Mouse (Mus musculus): Measurements from ENCODE around the gene Armh3. TPM values are rescaled to one million over a fixed set of nuclear protein-coding genes. Genes with fewer than 3 reads are reported as not detected.
"Not testable (repeated sequence)": the region's sequence is repeated elsewhere in the genome, so short reads cannot be mapped to it uniquely, and the experiment has no call there.

Gene Armh3
- polyA plus RNA-seq, 2 experiments, result 13.6 to 13.7 TPM

DNA sequence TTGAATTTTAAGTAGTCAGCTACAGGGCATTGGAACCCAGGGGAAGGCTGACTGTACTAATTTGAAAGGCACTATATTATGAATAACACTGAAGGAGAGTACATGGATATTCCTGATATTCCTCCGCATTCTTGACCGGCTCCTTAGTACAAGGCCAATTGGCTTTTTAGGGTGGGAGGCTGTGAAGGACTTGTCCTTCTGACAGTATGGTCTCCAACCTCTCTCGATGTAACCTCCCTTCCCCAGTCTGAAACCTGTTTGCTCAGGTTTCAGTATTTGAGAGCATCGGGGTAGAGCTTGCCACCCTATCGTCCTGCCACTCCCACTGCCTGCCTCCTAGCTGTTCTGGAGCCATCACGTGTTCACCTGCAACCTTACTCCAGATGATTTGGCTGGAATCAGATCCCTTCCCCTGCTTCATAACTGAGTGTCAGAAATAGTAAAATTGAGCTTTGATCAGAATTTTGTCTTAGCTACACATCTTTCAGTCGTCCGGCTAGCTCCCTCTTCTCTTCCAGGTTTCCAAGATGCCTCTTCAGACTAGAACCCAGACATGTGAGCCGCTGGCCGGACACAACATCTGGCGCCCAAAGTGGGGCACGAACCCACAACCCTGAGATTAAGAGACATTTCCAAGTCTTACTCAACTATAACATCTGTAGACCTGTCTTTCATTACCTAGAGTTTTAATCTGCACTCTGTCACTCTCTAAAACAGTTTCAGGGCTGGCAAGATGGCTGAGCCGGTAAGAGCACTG is 4.1 kb downstream of the Armh3 start:
- DNase-seq (ENCODE audit: low spot score), result no peak
- no peak for TF ChIP-seq POLR2A (IDR thresholded peaks at IDR 0.05; ENCODE audit: borderline replicate concordance, extremely low read depth, insufficient read depth, insufficient read length)
- H3K27me3 ChIP-seq (ENCODE audit: control insufficient read depth, insufficient read depth, low read length), result no peaks in the 10 kb centered on the region
- no peak overlapping the region for H3K4me2 ChIP-seq (replicated peaks; ENCODE audit: low read depth, low read length, severe bottlenecking)
- ATAC-seq (ENCODE audit: low FRiP score, low read depth), result no peak
- H3K9me3 ChIP-seq (ENCODE audit: control insufficient read depth, low read length), result peaks cover 8% of the 10 kb centered on the region
- H3K4me3 ChIP-seq (replicated peaks; ENCODE audit: low read length), result no peak overlapping the region
- H3K9ac ChIP-seq (ENCODE audit: low read depth, low read length, severe bottlenecking), result no peak overlapping the region
- H3K36me3 ChIP-seq (ENCODE audit: control insufficient read depth, insufficient read depth, low read length), result peaks cover 4% of the 10 kb centered on the region; the same call in 1 of the 2 replicates
- H3K27ac ChIP-seq (replicated peaks; ENCODE audit: low read depth, low read length), result no peak overlapping the region
- 0 out of 2 replicates have a peak, but pooled peaks cover 3% of the 10 kb centered on the region for H3K4me1 ChIP-seq (ENCODE audit: control insufficient read depth, insufficient read depth, low read length)
- 96% methylated on average over 13 of the region's 13 CpGs for WGBS

GRCm38 (mm10) chr19:45993441-45993840 is 4.8 kb downstream of the Armh3 start:
- 83% methylated on average over 6 of the region's 6 CpGs for WGBS
- H3K27me3 ChIP-seq (ENCODE audit: control insufficient read depth, insufficient read depth, low read length); H3K4me3 ChIP-seq (replicated peaks; ENCODE audit: low read length); DNase-seq (ENCODE audit: low spot score); H3K4me2 ChIP-seq (replicated peaks; ENCODE audit: low read depth, low read length, severe bottlenecking); H3K27ac ChIP-seq (replicated peaks; ENCODE audit: low read depth, low read length); H3K9me3 ChIP-seq (ENCODE audit: control insufficient read depth, low read length); H3K36me3 ChIP-seq (ENCODE audit: control insufficient read depth, insufficient read depth, low read length); ATAC-seq (ENCODE audit: low FRiP score, low read depth); H3K9ac ChIP-seq (ENCODE audit: low read depth, low read length, severe bottlenecking); H3K4me1 ChIP-seq (ENCODE audit: control insufficient read depth, insufficient read depth, low read length): not testable (repeated sequence)

- H3K27me3 ChIP-seq (ENCODE audit: control insufficient read depth, insufficient read depth, low read length), result no peaks in the 10 kb centered on the region
- H3K27ac ChIP-seq (replicated peaks; ENCODE audit: low read depth, low read length), result no peak overlapping the region
- no peak overlapping the region for H3K4me2 ChIP-seq (replicated peaks; ENCODE audit: low read depth, low read length, severe bottlenecking)
- WGBS, result 90% methylated on average over 3 of the region's 3 CpGs
- DNase-seq (ENCODE audit: low spot score) (no peak), ATAC-seq (ENCODE audit: low FRiP score, low read depth) (no peak)
- peaks cover 14% of the 10 kb centered on the region for H3K36me3 ChIP-seq (ENCODE audit: control insufficient read depth, insufficient read depth, low read length)
- no peak overlapping the region for H3K4me3 ChIP-seq (replicated peaks; ENCODE audit: low read length)
- H3K9ac ChIP-seq (ENCODE audit: low read depth, low read length, severe bottlenecking), result no peak overlapping the region
- TF ChIP-seq POLR2A (IDR thresholded peaks at IDR 0.05; ENCODE audit: borderline replicate concordance, extremely low read depth, insufficient read depth, insufficient read length), result no peak
- peaks cover 8% of the 10 kb centered on the region for H3K9me3 ChIP-seq (ENCODE audit: control insufficient read depth, low read length)
- H3K4me1 ChIP-seq (ENCODE audit: control insufficient read depth, insufficient read depth, low read length), result no peaks in the 10 kb centered on the region
These were observed 7.1 kb downstream of the Armh3 start for GRCm38 (mm10) chr19:45991171-45991570.

DNA sequence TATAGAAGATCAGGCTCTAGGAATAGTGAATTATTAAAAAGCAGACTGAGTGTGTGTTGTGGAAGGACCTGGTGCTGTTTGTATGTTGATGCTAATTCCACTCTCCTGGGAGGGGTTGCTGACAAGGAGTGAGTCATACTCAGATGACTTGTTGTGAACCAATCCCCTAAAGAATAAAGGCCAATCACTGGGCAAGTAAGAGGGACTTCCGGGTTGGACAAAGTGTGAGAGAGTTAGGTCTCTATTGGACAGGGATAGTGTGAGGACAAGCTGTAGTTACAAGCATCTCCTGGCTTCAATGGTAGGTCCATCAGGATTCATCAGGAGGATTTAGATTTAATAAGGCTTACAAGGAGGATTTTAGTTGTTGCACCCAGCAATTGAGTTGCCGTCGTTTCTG is 10.1 kb downstream of the Armh3 start:
- Histone ChIP-seq H3K27ac (replicated peaks; ENCODE audit: low read depth, low read length) (no peak overlapping the region), H3K36me3 (ENCODE audit: control insufficient read depth, insufficient read depth, low read length) (peaks cover 14% of the 10 kb centered on the region), H3K9ac (ENCODE audit: low read depth, low read length, severe bottlenecking) (no peak overlapping the region), H3K4me2 (replicated peaks; ENCODE audit: low read depth, low read length, severe bottlenecking) (no peak overlapping the region), H3K4me1 (ENCODE audit: control insufficient read depth, insufficient read depth, low read length) (no peaks in the 10 kb centered on the region), H3K9me3 (ENCODE audit: control insufficient read depth, low read length) (no peaks in the 10 kb centered on the region), H3K4me3 (replicated peaks; ENCODE audit: low read length) (no peak overlapping the region), H3K27me3 (ENCODE audit: control insufficient read depth, insufficient read depth, low read length) (no peaks in the 10 kb centered on the region)
- WGBS, result 95% methylated on average over 3 of the region's 3 CpGs
- TF ChIP-seq POLR2A (IDR thresholded peaks at IDR 0.05; ENCODE audit: borderline replicate concordance, extremely low read depth, insufficient read depth, insufficient read length), result no peak
- no peak for ATAC-seq (ENCODE audit: low FRiP score, low read depth)
- DNase-seq (ENCODE audit: low spot score), result no peak

DNA sequence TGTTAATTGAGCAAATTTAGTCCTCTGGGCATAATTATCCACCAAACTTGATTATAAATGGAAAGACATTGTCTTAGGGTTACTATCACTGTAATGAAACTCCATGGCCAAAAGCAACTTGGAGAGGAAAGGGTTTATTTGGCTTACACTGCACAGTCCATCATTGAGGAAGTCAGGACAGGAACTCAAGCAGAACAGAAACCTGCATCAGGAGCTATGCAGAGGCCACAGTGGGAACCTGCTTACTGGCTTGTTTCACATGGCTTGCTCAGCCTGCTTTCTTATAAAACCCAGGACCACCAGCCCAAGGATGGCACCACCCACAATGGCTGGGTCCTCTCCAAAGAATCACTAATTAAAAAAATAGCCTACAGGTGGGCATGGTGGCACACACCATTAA is 13.9 kb downstream of the Armh3 start:
- Histone ChIP-seq H3K9me3 (ENCODE audit: control insufficient read depth, low read length) (no peaks in the 10 kb centered on the region), H3K4me3 (replicated peaks; ENCODE audit: low read length) (no peak overlapping the region), H3K9ac (ENCODE audit: low read depth, low read length, severe bottlenecking) (no peak overlapping the region), H3K4me1 (ENCODE audit: control insufficient read depth, insufficient read depth, low read length) (no peaks in the 10 kb centered on the region), H3K27me3 (ENCODE audit: control insufficient read depth, insufficient read depth, low read length) (no peaks in the 10 kb centered on the region), H3K4me2 (replicated peaks; ENCODE audit: low read depth, low read length, severe bottlenecking) (no peak overlapping the region), H3K36me3 (ENCODE audit: control insufficient read depth, insufficient read depth, low read length) (peaks cover 12% of the 10 kb centered on the region), H3K27ac (replicated peaks; ENCODE audit: low read depth, low read length) (no peak overlapping the region)
- DNase-seq (ENCODE audit: low spot score) (no peak), ATAC-seq (ENCODE audit: low FRiP score, low read depth) (no peak)
- no peak for TF ChIP-seq POLR2A (IDR thresholded peaks at IDR 0.05; ENCODE audit: borderline replicate concordance, extremely low read depth, insufficient read depth, insufficient read length)
